Mouse (Mus musculus): ENCODE measurements around the gene Tff1.
A peak's percentile ranks its signal among the peaks of the same experiment; 100 is the strongest.

Gene Tff1

GRCm38 (mm10) chr17:31165127-31165526 is at the start of gene Tff1:
Tff1 (minus strand) TSS chr17:31165277.
- DNase-seq (ENCODE audit: low read depth) = no peak

GRCm38 (mm10) chr17:31211881-31212280 is 46.8 kb upstream of the Tff1 start:
- DNase-seq (ENCODE audit: low read depth) = no peak

- DNase-seq (ENCODE audit: low read depth) = peak; percentile 69
Observed at GRCm38 (mm10) chr17:31210299-31210698, 45.2 kb upstream of the Tff1 start.

- peak; percentile 58 for DNase-seq (ENCODE audit: low read depth)
Observed at GRCm38 (mm10) chr17:31209376-31209930, 44.4 kb upstream of the Tff1 start.

- DNase-seq (ENCODE audit: low read depth) = peak; percentile 37
Observed at GRCm38 (mm10) chr17:31208654-31209053, 43.6 kb upstream of the Tff1 start.

- DNase-seq (ENCODE audit: low read depth) = peak; percentile 85
Observed at GRCm38 (mm10) chr17:31207771-31208334, 42.8 kb upstream of the Tff1 start, which contains the start of gene Ubash3a. Ubash3a (plus strand) TSS chr17:31207873.

- no peak for DNase-seq (ENCODE audit: low read depth)
Observed at GRCm38 (mm10) chr17:31198877-31199276, 33.8 kb upstream of the Tff1 start, which contains the start of gene Tmprss3. Tmprss3 (minus strand) TSS chr17:31198977.

- no peak for DNase-seq (ENCODE audit: low read depth)
Observed at GRCm38 (mm10) chr17:31196283-31196682, 31.2 kb upstream of the Tff1 start.

- no peak for DNase-seq (ENCODE audit: low read depth)
Observed at GRCm38 (mm10) chr17:31195207-31195606, 30.1 kb upstream of the Tff1 start.

- DNase-seq (ENCODE audit: low read depth) = no peak
Observed at GRCm38 (mm10) chr17:31193360-31193759, 28.3 kb upstream of the Tff1 start.

- DNase-seq (ENCODE audit: low read depth) = no peak
Observed at GRCm38 (mm10) chr17:31192663-31193062, 27.6 kb upstream of the Tff1 start.

GRCm38 (mm10) chr17:31191825-31192224 is 26.7 kb upstream of the Tff1 start:
- no peak for DNase-seq (ENCODE audit: low read depth)

- DNase-seq (ENCODE audit: low read depth) = peak; percentile 84
Observed at GRCm38 (mm10) chr17:31187370-31187769, 22.3 kb upstream of the Tff1 start.

- peak; percentile 49 for DNase-seq (ENCODE audit: low read depth)
Observed at GRCm38 (mm10) chr17:31184269-31184990, 19.4 kb upstream of the Tff1 start.

GRCm38 (mm10) chr17:31183180-31183974 is 18.3 kb upstream of the Tff1 start:
- DNase-seq (ENCODE audit: low read depth) = no peak

GRCm38 (mm10) chr17:31181490-31181889 is 16.4 kb upstream of the Tff1 start:
- DNase-seq (ENCODE audit: low read depth) = no peak

- DNase-seq (ENCODE audit: low read depth) = peak; percentile 62
Observed at GRCm38 (mm10) chr17:31176321-31176720, 11.2 kb upstream of the Tff1 start.

- DNase-seq (ENCODE audit: low read depth) = no peak
Observed at GRCm38 (mm10) chr17:31169796-31170195, 4.7 kb upstream of the Tff1 start.

- DNase-seq (ENCODE audit: low read depth) = no peak
Observed at GRCm38 (mm10) chr17:31163821-31164220, 1.3 kb downstream of the Tff1 start.

- DNase-seq (ENCODE audit: low read depth) = no peak
Observed at GRCm38 (mm10) chr17:31162607-31163006, 2.5 kb downstream of the Tff1 start.

GRCm38 (mm10) chr17:31160291-31160690 is 4.8 kb downstream of the Tff1 start:
- DNase-seq (ENCODE audit: low read depth) = no peak

GRCm38 (mm10) chr17:31157921-31158320 is 7.2 kb downstream of the Tff1 start:
- DNase-seq (ENCODE audit: low read depth) = no peak

Measured in naive thymus-derived CD4-positive, alpha-beta T cell, adult 2 months (primary cell).